Mouse (Mus musculus) embryonic fibroblast, embryonic 13.5 days (primary cell): ENCODE measurements around the gene Trub1. TPM values are rescaled to one million over a fixed set of nuclear protein-coding genes. Genes with fewer than 3 reads are reported as not detected.

Experiments used
- H3K27ac ChIP-seq: 2 replicates; pipeline ENCODE4 v1.5.1; 2012; ENCODE audit warnings: low read length, control low read depth, inconsistent platforms; ENCODE audit not compliant: insufficient read depth
- H3K4me1 ChIP-seq: 2 replicates; pipeline ENCODE4 v1.6.1; 2011; ENCODE audit warnings: low read length; ENCODE audit not compliant: control insufficient read depth, insufficient read depth
- H3K4me3 ChIP-seq: 2 replicates; pipeline ENCODE4 v1.5.1; 2011; ENCODE audit warnings: mild to moderate bottlenecking, control low read depth, low read length; ENCODE audit not compliant: insufficient read depth
- CTCF ChIP-seq: IDR thresholded peaks from 2 replicates; pipeline ENCODE4 v1.5.1; 2011; ENCODE audit warnings: mild to moderate bottlenecking, control low read depth, low read length, moderate library complexity, borderline replicate concordance; ENCODE audit not compliant: insufficient read depth
- POLR2A ChIP-seq: IDR thresholded peaks from 2 replicates; pipeline ENCODE4 v1.6.1; 2011; ENCODE audit warnings: low read depth, mild to moderate bottlenecking, control low read depth, low read length, moderate library complexity
- polyA plus RNA-seq: library from polyadenylated mRNA; stranded (reverse); fragments of >200 nt; gene quantifications from 2 replicates; pipeline ENCODE4 v1.2.4, GENCODE M21; 2011; ENCODE audit warnings: low read depth; ENCODE audit not compliant: missing spikeins, insufficient read length

Gene Trub1
- polyA plus RNA-seq, 1 experiment = 11.8 TPM

- no peak overlapping the region for H3K27ac ChIP-seq
- no peaks in the 10 kb centered on the region for H3K4me1 ChIP-seq
- no peak overlapping the region for H3K4me3 ChIP-seq
- TF ChIP-seq POLR2A = no peak
- TF ChIP-seq CTCF = no peak
Observed at GRCm38 (mm10) chr19:57423402-57423801, 29.3 kb upstream of the Trub1 start.

- no peaks in the 10 kb centered on the region for H3K4me1 ChIP-seq
- no peak overlapping the region for H3K27ac ChIP-seq
- H3K4me3 ChIP-seq = no peak overlapping the region
- no peak for TF ChIP-seq POLR2A
Observed at GRCm38 (mm10) chr19:57425296-57425695, 27.4 kb upstream of the Trub1 start.

GRCm38 (mm10) chr19:57426841-57427240 is 25.9 kb upstream of the Trub1 start:
- Histone ChIP-seq H3K4me3 (no peak overlapping the region), H3K27ac (no peak overlapping the region), H3K4me1 (no peaks in the 10 kb centered on the region)
- no peak for TF ChIP-seq POLR2A
- no peak for TF ChIP-seq CTCF

DNA sequence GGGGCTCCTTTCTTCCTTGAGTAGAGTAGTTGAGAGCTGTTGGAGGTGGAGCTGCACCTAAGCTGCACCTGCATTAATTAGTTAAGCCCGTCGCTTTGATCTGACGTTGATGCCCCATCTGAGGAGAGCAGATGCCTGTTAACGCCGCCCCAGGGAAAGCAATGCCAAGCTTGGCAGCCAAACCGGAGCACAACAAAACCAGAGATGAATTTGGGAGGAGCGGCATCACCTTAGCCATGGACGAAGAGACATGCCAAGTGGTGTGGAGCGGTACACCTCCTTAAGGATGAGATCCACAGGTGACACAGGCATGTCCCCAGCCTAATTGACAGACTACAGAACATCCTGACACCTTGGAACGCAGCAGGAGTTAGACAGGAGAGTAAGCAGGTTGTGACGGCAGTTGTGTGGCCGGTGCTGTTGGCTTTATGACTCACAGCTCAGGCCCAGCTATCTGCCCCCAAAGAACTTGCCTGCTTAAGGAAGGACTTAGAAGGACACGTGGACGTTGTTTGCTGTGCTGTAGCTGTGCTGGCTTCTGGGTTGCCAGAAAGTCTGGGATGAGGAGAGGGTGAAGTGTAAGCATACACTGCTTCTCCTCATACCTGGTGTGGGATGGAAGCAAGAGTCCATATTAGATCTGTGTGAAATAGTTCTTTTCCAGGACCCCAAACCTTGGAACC is 24.8 kb upstream of the Trub1 start:
- no peak overlapping the region for H3K27ac ChIP-seq
- no peak overlapping the region for H3K4me3 ChIP-seq
- H3K4me1 ChIP-seq = no peaks in the 10 kb centered on the region
- no peak for TF ChIP-seq CTCF
- no peak for TF ChIP-seq POLR2A

GRCm38 (mm10) chr19:57428641-57429040 is 24.1 kb upstream of the Trub1 start:
- Histone ChIP-seq H3K4me3 (no peak overlapping the region), H3K27ac (no peak overlapping the region), H3K4me1 (no peaks in the 10 kb centered on the region)
- no peak for TF ChIP-seq CTCF
- TF ChIP-seq POLR2A = no peak

DNA sequence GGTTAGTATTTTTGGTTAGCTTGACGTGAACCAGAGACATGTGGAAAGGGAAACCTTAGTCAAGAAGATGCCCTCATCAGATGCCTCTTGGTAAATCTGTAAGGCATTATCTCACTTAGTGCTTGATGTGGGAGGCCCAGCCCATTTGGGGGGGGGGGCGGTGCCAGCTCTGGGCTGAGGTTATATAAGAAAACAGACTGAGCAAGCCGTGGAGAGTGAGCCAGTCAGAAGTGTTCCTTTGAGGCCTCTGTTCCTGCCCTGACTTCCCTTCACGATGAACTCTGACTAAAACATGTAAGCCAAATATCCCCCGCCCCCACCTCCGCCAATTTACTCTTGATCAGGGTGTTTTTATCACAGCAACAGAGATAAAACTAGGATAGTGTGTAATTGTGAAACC is 22.8 kb upstream of the Trub1 start:
- TF ChIP-seq POLR2A (no peak), CTCF (no peak)
- Histone ChIP-seq H3K4me1 (no peaks in the 10 kb centered on the region), H3K4me3 (no peak overlapping the region), H3K27ac (no peak overlapping the region)

DNA sequence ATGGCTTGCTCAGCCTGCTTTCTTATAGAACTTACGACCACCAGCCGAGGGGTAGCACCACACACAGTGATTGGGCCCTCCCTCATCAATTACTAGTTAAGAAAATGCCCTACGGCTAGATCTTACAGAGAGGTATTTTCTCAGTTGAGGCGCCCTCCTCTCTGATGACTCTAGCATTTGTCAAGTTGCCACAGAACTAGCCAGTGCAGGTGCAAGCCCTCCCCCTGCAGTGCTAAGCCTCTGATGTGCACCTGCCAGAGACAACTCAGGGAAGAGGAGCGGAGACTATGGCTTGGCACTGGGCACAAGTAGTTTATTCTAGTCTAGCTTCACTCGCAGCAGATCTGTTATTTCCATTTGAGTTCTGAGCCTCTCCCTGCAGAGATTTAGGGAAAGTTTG is 21.2 kb upstream of the Trub1 start:
- TF ChIP-seq POLR2A (no peak), CTCF (no peak)
- Histone ChIP-seq H3K4me1 (0 out of 2 replicates have a peak, but pooled peaks cover 2% of the 10 kb centered on the region), H3K27ac (no peak overlapping the region), H3K4me3 (no peak overlapping the region)

DNA sequence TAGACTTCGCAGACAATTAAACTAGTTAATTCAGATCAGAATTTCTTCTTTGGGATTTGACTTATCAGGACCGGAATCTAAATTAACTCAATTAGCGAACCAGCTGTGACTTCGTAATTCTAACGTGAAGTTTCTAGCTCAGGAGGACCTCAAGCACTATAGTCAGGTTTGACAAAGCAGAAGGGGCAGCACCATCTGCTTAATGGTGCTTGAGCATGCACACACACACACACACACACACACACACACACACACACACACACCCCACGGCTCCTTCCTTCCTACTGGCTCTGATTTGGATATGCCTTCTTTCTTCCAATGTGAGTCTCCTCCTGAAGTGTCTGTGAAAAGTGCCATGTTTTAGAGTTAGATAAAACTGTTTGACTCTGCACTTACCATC is 18.7 kb upstream of the Trub1 start:
- TF ChIP-seq CTCF (no peak), POLR2A (no peak)
- no peak overlapping the region for H3K4me3 ChIP-seq
- H3K27ac ChIP-seq = no peak overlapping the region
- 0 out of 2 replicates have a peak, but pooled peaks cover 4% of the 10 kb centered on the region for H3K4me1 ChIP-seq

DNA sequence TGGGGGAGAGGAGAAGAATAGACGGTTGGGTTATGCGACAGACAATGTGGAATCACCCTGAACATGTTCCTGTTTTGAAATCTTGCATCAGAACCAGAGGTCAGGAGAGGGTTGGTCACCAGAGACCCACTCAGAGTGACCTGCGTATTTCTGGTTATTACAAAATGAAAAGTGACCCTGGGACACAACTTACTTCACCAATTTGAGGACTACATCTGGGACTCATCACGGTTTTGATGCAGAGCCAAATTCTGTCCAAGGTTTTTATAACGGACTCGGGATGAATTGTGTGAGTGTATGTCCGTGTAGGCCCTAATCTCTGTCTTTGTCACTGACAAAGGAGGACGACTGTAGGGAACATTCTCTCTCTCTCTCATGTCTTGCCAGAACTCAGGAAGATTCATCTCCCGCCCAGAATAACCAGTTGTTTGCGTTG is 16.1 kb upstream of the Trub1 start:
- Histone ChIP-seq H3K27ac (0 out of 2 replicates have a peak overlapping the region, but pooled peaks have one; percentile 12), H3K4me3 (no peak overlapping the region), H3K4me1 (0 out of 2 replicates have a peak, but pooled peaks cover 4% of the 10 kb centered on the region)
- TF ChIP-seq POLR2A (no peak), CTCF (no peak)

- H3K4me3 ChIP-seq = no peak overlapping the region
- TF ChIP-seq CTCF (no peak), POLR2A (no peak)
- 0 out of 2 replicates have a peak overlapping the region, but pooled peaks have one; percentile 12 for H3K27ac ChIP-seq
- H3K4me1 ChIP-seq = peaks cover 6% of the 10 kb centered on the region; the same call in 1 of the 2 replicates
Observed at GRCm38 (mm10) chr19:57437042-57437441, 15.7 kb upstream of the Trub1 start.
